Mouse (Mus musculus) erythroid progenitor cell, adult 5-6 weeks (primary cell): ENCODE data around the gene Mfsd4b4. TPM values are rescaled to one million over a fixed set of nuclear protein-coding genes. Genes with fewer than 3 reads are reported as not detected.
"Not testable (repeated sequence)": the region's sequence is repeated elsewhere in the genome, so short reads cannot be mapped to it uniquely, and the experiment has no call there.

Experiments
- ATAC-seq: replicated peaks from 2 replicates; pipeline ENCODE4 v1.8.0; 2016; ENCODE audit warnings: moderate number of reproducible peaks, mild to moderate bottlenecking, moderate TSS enrichment, inconsistent platforms; ENCODE audit not compliant: poor library complexity, low FRiP score, severe bottlenecking
- total RNA-seq, 2 experiments: library from RNA; stranded (forward) in 1 of 2; stranded (reverse) in 1 of 2; fragments of 150-400 nt in 1 of 2; fragments of 186-747, 209-891 nt in 1 of 2; gene quantifications; 2 replicates each; pipeline versions ENCODE4 v1.2.3 to v1.2.4; 2015 to 2017; ENCODE audit warnings: low replicate concordance in 2 of 2

The Mfsd4b4 gene
- total RNA-seq (2015; ENCODE audit: low replicate concordance) (1.8 TPM in 1 of 2 replicates, not detected in the other), total RNA-seq (2017; ENCODE audit: low replicate concordance) (0.23 TPM in 1 of 2 replicates, not detected in the other)

DNA sequence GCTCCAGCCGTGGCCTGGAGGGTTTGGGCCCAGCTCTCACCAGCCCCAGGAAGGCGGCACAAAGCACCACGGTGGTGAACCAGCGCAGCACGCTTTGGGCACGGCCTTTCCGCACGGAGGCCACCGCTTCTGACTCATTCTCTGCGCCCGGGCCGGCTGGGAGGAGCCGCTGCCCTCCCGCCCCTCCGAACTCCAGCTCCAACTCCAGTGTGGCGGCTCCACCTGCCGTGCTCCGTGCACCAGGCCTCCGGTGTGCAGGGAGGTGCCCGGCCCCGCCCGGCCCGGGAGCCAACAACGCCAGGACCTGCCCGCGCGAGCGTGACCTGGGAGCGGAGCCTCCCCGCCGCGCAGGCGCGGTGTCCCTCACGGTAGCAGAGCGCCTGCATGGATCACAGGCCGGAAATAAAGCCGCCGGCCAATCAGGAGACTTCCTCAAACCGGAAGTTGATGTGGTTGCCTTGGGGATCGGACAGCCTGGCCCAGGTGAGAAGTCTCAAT lies at the start of gene Mfsd4b4:
Mfsd4b4 (minus strand) TSS at position 365 of the 498 bp plus-strand sequence.
- ATAC-seq, result peak; percentile 78

DNA sequence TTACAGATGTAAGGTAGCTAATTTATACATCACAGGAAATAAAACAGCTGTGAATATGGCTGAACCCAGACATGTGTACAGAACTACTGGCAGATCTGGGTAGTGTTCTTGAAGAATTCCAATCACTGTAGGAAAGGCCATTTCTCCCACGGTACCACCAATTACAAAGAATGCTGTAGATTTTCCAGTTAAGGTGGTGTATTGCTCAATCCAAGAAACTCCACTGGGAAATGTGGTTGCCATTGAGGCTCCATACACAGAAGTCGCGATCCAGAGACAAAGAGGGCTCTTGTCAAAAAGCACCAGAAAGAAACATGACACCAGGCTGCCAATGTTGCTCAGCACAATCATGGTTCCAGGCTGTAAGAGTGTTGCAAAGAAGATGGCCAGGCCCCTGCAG lies 48.2 kb upstream of the Mfsd4b4 start:
- not testable (repeated sequence) for ATAC-seq

DNA sequence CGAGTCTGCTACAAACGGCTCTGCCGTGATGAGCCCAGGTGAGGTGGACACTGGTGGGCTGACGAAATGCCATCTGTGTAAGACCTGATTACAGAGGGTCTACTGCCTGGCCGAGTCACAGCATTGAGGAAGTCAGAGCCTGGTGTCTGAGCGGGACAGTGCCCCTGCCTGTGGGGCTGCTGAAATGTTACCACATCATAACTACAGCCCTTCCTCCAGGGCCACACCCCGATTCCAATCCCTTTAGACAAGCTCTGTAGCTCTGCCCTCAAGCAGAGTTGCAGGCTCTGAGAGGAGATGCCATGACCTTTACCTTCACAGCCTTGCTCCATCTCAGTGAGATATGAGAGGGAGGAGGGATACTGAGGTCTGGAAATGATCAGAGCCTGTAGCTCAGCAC lies 37.5 kb upstream of the Mfsd4b4 start:
- ATAC-seq, result no peak

DNA sequence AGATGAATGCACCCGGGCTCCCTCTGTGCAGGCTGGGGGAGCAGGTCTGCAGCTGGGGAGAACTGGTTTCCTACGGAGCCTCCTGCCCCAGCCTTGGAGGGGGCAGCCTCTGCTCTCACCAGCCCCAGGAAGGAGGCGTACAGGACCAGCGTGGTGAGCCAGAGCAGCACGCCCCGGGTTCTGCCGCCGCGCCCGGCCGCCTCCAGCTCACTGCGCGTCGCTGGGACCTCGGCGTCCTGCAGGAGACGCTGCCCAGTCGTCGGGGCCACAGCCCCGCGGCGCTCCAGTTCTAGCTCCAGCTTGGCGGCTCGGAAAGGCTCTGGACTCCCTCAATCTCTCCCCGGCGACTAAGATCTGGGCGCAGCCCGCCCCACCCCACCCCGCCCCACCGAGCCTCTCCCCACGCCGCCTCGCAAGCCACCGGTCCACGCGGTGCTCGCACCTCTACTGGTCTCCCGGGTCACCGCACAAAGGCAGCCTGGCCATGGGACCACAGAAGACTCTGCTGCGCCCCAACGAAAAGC lies 27.6 kb upstream of the Mfsd4b4 start, which contains the start of gene Mfsd4b2:
Mfsd4b2 (minus strand) TSS at position 308 of the 524 bp plus-strand sequence.
- ATAC-seq, result no peak

DNA sequence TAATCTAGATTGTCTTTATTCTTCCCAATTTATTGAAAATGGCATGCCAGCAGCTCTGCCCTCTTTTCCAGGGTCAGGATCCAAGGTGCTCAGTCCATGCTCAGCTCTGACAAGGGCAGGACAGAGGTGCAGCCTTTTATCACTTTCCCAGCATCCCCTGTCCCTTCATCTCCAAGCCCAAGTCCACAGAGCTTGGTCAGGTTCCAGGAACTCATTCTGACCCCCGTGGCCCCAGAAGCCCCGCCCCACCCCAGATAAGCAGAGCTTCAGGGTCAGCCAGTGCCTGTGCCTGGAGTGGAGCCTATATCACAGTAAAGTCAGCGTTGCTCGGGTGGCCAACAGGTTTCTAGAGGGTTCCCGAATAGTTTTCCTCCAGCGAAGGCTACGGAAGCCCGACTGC lies 25.5 kb upstream of the Mfsd4b4 start:
- ATAC-seq, result not testable (repeated sequence)

DNA sequence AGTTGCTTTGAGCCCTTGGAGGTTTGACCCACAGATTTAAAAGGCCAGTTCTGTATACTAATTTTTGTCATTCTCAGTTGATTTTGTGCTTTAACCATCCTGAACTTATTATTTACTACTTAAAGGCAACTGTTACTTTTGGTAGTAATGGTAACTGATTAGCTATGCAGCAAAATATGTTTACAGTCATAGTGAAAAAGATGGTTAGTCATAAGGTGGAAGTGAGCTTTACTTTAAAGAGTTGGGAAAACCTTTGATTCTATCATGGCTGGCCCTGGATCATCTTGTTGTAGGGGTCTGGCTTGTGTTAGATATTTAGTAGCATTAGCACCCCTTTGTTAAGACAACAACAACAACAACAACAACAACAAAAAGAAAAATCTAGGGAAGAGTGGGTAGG lies 13.6 kb upstream of the Mfsd4b4 start:
- no peak for ATAC-seq

DNA sequence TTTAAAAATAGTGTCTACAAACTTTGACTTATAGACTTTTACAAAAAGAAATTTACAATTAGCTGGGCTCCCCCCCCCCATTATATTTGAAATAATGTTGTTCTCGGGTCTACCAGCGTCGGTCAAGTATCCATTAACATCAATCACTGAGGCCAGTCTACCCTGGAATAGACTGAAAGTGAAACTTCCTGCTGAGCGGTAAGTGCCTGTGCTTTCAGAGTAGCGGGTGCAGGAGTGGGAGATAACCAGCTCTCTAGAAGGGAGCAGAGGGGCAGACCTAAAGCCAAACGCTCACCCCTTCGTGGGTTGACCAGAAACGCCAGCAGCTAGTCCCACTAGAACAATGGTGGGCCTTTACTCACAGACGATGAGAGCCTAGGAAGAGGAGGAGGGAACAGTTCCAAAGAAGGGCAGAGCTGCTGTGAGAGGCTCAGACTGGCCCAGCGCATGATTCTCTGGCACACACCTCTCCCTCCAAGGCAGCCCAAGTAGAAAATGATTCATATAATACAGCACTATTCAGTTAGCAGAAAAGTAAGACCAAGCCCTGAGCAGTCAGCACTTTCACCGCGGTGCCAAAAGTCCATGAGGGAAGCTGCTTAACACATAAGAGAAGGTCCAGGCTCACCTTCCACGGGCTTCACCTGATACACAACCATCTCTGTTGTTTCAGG lies 9.9 kb upstream of the Mfsd4b4 start:
- ATAC-seq, result no peak

DNA sequence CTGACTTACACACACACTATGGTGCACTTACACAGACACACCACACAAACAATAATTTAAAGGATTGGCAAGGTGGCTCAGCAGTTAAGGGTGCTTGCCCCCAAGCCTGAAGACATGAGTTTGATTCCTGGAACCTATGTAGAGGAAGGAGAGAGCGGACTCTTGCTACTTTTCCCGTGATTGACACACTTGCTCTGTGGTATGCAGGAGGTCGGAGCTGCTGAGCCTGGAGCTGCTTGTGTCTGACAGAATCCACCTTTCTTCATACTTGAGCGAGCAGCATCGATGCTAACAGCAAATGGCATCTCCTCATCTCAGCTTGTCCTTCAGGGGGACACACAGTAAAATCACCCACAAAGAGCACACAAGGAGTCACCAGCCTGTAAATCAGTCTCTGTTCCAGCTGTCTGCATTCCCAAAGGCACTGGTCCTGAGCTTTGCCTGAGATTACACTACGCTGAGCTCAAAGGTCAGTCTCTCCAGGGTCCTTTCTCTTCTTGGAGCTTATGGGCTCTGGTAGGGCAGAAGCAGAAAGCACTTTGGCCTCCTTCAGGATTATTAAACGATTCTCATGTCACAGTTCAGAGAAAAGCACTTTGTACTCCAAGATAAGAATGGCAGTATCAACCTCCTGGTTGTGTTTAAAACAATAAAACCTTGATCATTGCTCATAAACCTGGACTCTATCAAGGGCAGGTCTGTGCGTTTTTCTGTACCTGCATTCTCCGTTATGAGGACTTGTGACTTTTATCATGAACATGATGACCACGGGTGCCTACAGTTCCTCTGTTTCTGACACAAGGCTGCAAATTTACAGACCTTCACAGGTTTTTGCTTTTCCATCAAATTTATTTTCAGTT lies 8.0 kb upstream of the Mfsd4b4 start:
- no peak for ATAC-seq

DNA sequence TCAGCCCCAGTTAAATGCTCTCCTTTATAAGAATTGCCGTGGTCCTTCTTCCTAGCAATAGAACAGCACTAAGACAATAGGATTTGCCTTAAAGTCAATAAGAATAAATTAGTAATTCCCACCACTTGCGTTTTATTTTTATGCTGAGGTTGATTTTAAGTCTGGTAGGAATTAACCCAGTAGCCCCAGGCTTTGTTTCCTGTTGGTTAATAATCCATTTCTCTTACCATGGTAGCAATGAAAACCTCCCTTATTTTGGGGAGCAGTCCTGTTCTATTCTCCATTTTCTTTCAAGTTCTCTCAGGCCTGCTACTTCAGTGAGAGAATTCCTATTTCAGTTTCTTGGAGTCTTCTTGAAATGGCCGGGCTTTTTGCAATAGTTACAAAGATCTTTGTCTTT lies 5.2 kb upstream of the Mfsd4b4 start:
- ATAC-seq, result no peak

DNA sequence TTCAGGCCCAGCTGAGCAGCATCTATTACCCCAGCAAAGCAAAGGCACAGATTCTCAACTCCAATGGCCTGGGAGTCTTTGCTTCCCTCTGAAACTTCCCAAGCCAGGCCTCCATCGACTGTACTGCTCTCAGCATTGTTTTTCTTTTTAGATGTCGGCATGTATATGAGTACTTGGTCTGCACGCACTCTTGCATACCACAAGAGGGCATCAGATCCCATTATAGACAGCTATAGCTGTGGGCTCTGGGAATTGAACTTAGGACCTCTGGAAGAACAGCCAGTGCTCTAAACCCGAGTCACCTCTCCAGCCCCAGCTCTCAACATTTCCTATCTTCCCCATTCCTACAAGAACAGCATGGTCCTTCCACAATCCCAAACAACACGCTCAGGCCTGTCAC lies 2.5 kb downstream of the Mfsd4b4 start:
- ATAC-seq, result no peak

DNA sequence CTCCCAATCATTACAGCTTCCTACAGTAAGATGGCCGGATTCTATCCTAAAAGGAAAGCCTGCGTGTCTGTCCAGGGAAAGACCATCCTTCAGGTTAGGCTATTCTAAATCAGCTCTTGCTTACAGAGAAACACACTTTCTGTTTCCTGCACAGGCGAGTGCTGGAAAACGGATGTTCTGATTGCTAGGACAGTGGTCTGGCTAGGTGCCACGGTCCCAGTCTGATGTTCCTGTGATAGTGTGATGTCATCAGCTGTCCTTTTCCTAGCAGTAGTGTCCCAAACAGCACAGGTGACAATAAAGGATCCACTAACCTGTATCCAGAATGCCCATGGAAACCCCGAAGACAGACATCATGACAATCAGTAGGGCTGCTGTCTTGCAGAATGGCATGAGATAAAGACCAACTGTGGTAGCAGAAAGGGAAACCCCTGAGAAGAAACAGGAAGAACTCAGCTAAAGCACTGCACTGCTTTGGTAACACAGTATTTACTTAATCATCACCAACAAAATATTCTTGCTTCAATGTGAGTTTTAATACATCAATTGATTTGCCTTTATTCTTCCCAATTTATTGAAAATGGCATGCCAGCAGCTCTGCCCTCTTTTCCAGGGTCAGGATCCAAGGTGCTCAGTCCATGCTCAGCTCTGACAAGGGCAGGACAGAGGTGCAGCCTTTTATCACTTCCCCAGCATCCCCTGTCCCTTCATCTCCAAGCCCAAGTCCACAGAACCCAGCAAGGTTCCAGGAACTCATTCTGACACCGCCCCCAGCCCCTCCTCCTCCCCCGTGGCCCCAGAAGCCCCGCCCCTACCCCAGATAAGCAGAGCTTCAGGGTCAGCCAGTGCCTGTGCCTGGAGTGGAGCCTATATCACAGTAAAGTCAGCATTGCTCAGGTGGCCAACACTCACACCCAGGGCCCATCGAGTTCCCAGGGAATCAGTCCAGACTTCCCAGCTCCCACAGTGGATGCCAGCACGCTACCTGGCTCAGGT lies 5.0 kb downstream of the Mfsd4b4 start:
- no peak for ATAC-seq

DNA sequence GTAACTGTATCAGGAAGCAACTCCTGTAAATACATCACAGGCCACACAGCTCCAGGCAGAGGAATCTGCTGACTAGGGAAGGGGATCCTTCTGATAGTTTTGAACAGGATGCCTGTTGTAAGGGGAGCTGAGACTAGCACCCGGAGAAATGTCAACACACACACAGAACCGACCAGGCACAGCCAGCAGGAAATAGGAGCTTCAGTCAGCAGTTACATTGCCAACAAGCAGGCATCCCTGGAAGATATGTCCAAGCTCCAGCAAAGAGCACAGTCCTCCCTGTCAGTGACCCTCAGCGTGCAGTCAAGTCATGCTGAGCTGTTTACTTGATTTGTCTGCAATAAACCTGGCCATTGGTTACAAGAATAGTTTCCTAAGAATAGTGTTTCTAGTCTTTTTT lies 10.4 kb downstream of the Mfsd4b4 start:
- ATAC-seq, result no peak

DNA sequence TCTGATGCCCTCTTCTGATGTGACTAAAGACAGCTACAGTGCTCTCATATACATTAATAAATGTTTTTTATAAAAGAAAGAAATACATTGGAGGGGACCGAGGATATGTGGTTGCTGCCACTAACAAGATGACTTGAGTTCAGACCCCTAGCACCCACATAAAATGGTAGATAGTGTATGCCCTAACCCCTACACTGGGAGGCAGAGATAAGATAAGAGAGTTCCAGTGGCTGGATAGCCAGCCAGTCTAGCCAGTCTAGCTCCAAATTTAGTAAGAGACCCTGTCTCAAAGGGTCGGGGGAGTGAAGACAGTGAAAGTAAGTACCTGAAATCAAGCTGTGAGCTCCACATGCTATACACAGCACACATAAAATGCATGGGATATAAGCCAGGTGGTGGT lies 33.5 kb downstream of the Mfsd4b4 start:
- no peak for ATAC-seq

DNA sequence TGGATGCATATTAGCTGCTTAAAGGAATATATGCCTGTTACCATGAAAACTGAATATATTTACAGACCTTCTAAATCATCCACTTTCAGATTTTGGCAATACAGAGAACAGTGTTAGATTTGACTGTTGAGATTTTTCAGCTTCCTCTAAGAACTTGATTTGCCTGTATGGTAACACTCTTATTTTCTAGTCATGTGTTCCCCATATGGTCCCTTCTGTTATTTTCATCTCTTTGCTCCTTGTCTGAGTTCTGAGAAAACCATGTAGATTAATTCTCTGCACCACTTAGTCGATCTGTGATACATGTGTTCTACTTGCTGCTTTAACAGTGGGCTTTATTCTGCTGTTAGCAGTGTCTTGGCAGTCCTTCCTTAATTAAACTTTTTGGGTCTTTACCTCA lies 56.4 kb downstream of the Mfsd4b4 start:
- no peak for ATAC-seq

Other genes starting within 250 kb of the Mfsd4b4 start
- 52.6 and 77.5 TPM in 2 replicates for gene Rev3l, start 167.1 kb downstream of the Mfsd4b4 start, total RNA-seq (2015; ENCODE audit: low replicate concordance)
- gene Rev3l, start 167.1 kb downstream of the Mfsd4b4 start, total RNA-seq (2017; ENCODE audit: low replicate concordance), result 49.8 and 56.7 TPM in 2 replicates
- gene Mfsd4b2, start 27.7 kb upstream of the Mfsd4b4 start, total RNA-seq (2015; ENCODE audit: low replicate concordance), result not detected in 2 replicates
- gene Mfsd4b2, start 27.7 kb upstream of the Mfsd4b4 start, total RNA-seq (2017; ENCODE audit: low replicate concordance), result not detected in 2 replicates
- gene Mfsd4b3, start 60.9 kb upstream of the Mfsd4b4 start, total RNA-seq (2015; ENCODE audit: low replicate concordance), result not detected in 2 replicates
- not detected in 2 replicates for gene Mfsd4b3, start 60.9 kb upstream of the Mfsd4b4 start, total RNA-seq (2017; ENCODE audit: low replicate concordance)
- gene Mfsd4b5, start 87.4 kb upstream of the Mfsd4b4 start, total RNA-seq (2015; ENCODE audit: low replicate concordance), result not detected in 2 replicates
- not detected in 2 replicates for gene Mfsd4b5, start 87.4 kb upstream of the Mfsd4b4 start, total RNA-seq (2017; ENCODE audit: low replicate concordance)
- not detected in 2 replicates for gene Mfsd4b1, start 126.0 kb upstream of the Mfsd4b4 start, total RNA-seq (2015; ENCODE audit: low replicate concordance)
- gene Mfsd4b1, start 126.0 kb upstream of the Mfsd4b4 start, total RNA-seq (2017; ENCODE audit: low replicate concordance), result not detected in 2 replicates
- 431 and 444 TPM in 2 replicates for gene Slc16a10, start 243.0 kb upstream of the Mfsd4b4 start, total RNA-seq (2015; ENCODE audit: low replicate concordance)
- gene Slc16a10, start 243.0 kb upstream of the Mfsd4b4 start, total RNA-seq (2017; ENCODE audit: low replicate concordance), result 329 and 368 TPM in 2 replicates